In genomic region chr17:6744366-6744765, GRCm38 (mm10) we compare ENCODE assay signal across 10 mouse cellular contexts. TPM values are rescaled to one million over a fixed set of nuclear protein-coding genes. Genes with fewer than 3 reads are reported as not detected.
DNase-seq lines count a peak whose midpoint lies in the region; ATAC-seq lines count a peak whose summit lies in the region.
"Had no signal": no experiment of that assay in that cellular context is flagged by ENCODE, and none has a peak within 500 bp of the region (broad histone marks: within the 10 kb centered on the region; RNA-seq: fewer than 3 reads in every experiment).

No protein-coding gene starts in this region.

- 44% methylated on average over 9 of the region's 9 CpGs for WGBS in hindbrain, embryonic 10.5 days
- 50% methylated on average over 9 of the region's 9 CpGs for WGBS in hindbrain, embryonic 16.5 days
- WGBS in intestine, embryonic 14.5 days: 68% methylated on average over 9 of the region's 9 CpGs

- H3K27ac ChIP-seq in hindbrain, embryonic 10.5 days: peak overlapping the region; percentile 81
- H3K27ac ChIP-seq in hindbrain, embryonic 16.5 days (ENCODE audit: low read depth, low read length): no peak overlapping the region; the same call in 1 of the 2 replicates
- H3K27ac ChIP-seq in intestine, embryonic 14.5 days (ENCODE audit: low read depth): peak overlapping the region; percentile 48; the same call in 1 of the 2 replicates

- peaks cover 56% of the 10 kb centered on the region for H3K36me3 ChIP-seq in hindbrain, embryonic 10.5 days
- H3K36me3 ChIP-seq in hindbrain, embryonic 16.5 days (ENCODE audit: control insufficient read depth, insufficient read depth, low read length): no peaks in the 10 kb centered on the region
- peaks cover 34% of the 10 kb centered on the region for H3K36me3 ChIP-seq in intestine, embryonic 14.5 days (ENCODE audit: control insufficient read depth, insufficient read depth, low read length)

- no peak overlapping the region for H3K9ac ChIP-seq in hindbrain, embryonic 16.5 days (ENCODE audit: low read depth, low read length)
- H3K9ac ChIP-seq in intestine, embryonic 14.5 days (ENCODE audit: low read length): no peak overlapping the region
- H3K9ac ChIP-seq: midbrain, embryonic 13.5 days had no signal

- ATAC-seq in hindbrain, embryonic 16.5 days: no peak
- ATAC-seq in intestine, embryonic 14.5 days (replicated peaks; ENCODE audit: low FRiP score, low TSS enrichment, low read depth): no peak
- ATAC-seq: midbrain, embryonic 13.5 days had no signal

- no peaks in the 10 kb centered on the region for H3K27me3 ChIP-seq in hindbrain, embryonic 10.5 days (ENCODE audit: insufficient read depth, poor library complexity, severe bottlenecking)
- no peaks in the 10 kb centered on the region for H3K27me3 ChIP-seq in hindbrain, embryonic 16.5 days (replicated peaks; ENCODE audit: control insufficient read depth, insufficient read depth, low read length)
- H3K27me3 ChIP-seq in intestine, embryonic 14.5 days (replicated peaks; ENCODE audit: control insufficient read depth, insufficient read depth, low read length): no peaks in the 10 kb centered on the region

- no peak overlapping the region for H3K4me3 ChIP-seq in hindbrain, embryonic 10.5 days
- no peak overlapping the region for H3K4me3 ChIP-seq in hindbrain, embryonic 16.5 days (ENCODE audit: low read length)
- H3K4me3 ChIP-seq in intestine, embryonic 14.5 days (ENCODE audit: low read depth, low read length): no peak overlapping the region
- H3K4me3 ChIP-seq: midbrain, embryonic 13.5 days had no signal

- no peaks in the 10 kb centered on the region for H3K9me3 ChIP-seq in hindbrain, embryonic 10.5 days
- no peaks in the 10 kb centered on the region for H3K9me3 ChIP-seq in hindbrain, embryonic 16.5 days (ENCODE audit: control insufficient read depth, low read length)
- no peaks in the 10 kb centered on the region for H3K9me3 ChIP-seq in intestine, embryonic 14.5 days (ENCODE audit: control insufficient read depth, low read length)
- H3K9me3 ChIP-seq: midbrain, embryonic 13.5 days had no signal

- no peak for DNase-seq in hindbrain, embryonic 10.5 days (ENCODE audit: low spot score)
- peak; percentile 32 for DNase-seq in testis, postnatal 10 days (ENCODE audit: low spot score)
- no peak for DNase-seq in testis, postnatal 14 days (ENCODE audit: low spot score)
- DNase-seq in intestine, embryonic 14.5 days (ENCODE audit: low spot score): peak; percentile 56
- DNase-seq in thymus, postnatal 14 days: peak; percentile 52
- DNase-seq in cerebellum, adult 18-20 months: no peak
- DNase-seq in cerebellum, postnatal 36 days: no peak
- DNase-seq: adrenal gland, postnatal 36 days had no signal

- H3K4me2 ChIP-seq in hindbrain, embryonic 16.5 days (ENCODE audit: low read length): no peak overlapping the region
- H3K4me2 ChIP-seq in intestine, embryonic 14.5 days (ENCODE audit: low read length): no peak overlapping the region
- H3K4me2 ChIP-seq: midbrain, embryonic 13.5 days had no signal

- peaks cover 96% of the 10 kb centered on the region for H3K4me1 ChIP-seq in hindbrain, embryonic 10.5 days (replicated peaks)
- peaks cover 26% of the 10 kb centered on the region for H3K4me1 ChIP-seq in hindbrain, embryonic 16.5 days (ENCODE audit: control insufficient read depth, insufficient read depth, low read depth, low read length)
- H3K4me1 ChIP-seq in intestine, embryonic 14.5 days (replicated peaks; ENCODE audit: control insufficient read depth, insufficient read depth, low read length): peaks cover 20% of the 10 kb centered on the region

RNA-seq across cellular contexts. Expression of gene Ezr, which starts 38.2 kb away (rescaled TPM):
- 85.2 and 99.4 TPM in 2 replicates for polyA plus RNA-seq in hindbrain, embryonic 10.5 days (2016; fragmentation: Nextera tagmentation; extraction: Ambion mirVana)
- polyA plus RNA-seq in hindbrain, embryonic 16.5 days (2015; fragmentation: Nextera tagmentation; extraction: Ambion mirVana): 69.9 and 73.3 TPM in 2 replicates
- polyA plus RNA-seq in intestine, embryonic 14.5 days (2014; fragmentation: Nextera tagmentation; extraction: Ambion mirVana): 159 and 176 TPM in 2 replicates

Comparison
In these comparisons a context has a peak if more than half of its experiments do, and no peak if none do; other contexts are left out.
1. DNase-seq: peak in testis, postnatal 10 days (single experiment), intestine, embryonic 14.5 days (single experiment) and thymus, postnatal 14 days (single experiment); none in hindbrain, embryonic 10.5 days (single experiment), testis, postnatal 14 days (single experiment), cerebellum, adult 18-20 months (0 of 2) and cerebellum, postnatal 36 days (0 of 2).